Mouse (Mus musculus) thymus, adult 2 months (tissue): ENCODE results near the gene Set.

Experiments
- CTCF ChIP-seq: fragments of 200-500 bp; IDR thresholded peaks from 2 replicates; pipeline ENCODE4 v1.5.1; 2012; ENCODE audit warnings: mild to moderate bottlenecking, control low read depth, low read length, moderate library complexity, borderline replicate concordance; ENCODE audit not compliant: control insufficient read depth, poor library complexity, insufficient read depth; ENCODE audit errors: extremely low read depth
- POLR2A ChIP-seq: fragments of 200-500 bp; IDR thresholded peaks from 2 replicates; pipeline ENCODE4 v1.6.1; 2012; ENCODE audit warnings: mild to moderate bottlenecking, low read length, control low read depth, moderate library complexity; ENCODE audit not compliant: control insufficient read depth, poor library complexity, insufficient read depth; ENCODE audit errors: extremely low read depth

GRCm38 (mm10) chr2:30078349-30078712, 21.2 kb downstream of the Set start:
- TF ChIP-seq CTCF (peak; percentile 37; the same call in 1 of the 2 replicates), POLR2A (no peak)
